ENCODE assay signal across 31 mouse cellular contexts in genomic region chr2:135828446-135828845, GRCm38 (mm10).
DNase-seq lines count a peak whose midpoint lies in the region; ATAC-seq and TF ChIP-seq lines count a peak whose summit lies in the region.
"Had no signal": no experiment of that assay in that cellular context is flagged by ENCODE, and none has a peak within 500 bp of the region (broad histone marks: within the 10 kb centered on the region; RNA-seq: fewer than 3 reads in every experiment).

No protein-coding gene starts in this region.

- no peaks in the 10 kb centered on the region for H3K27me3 ChIP-seq in embryonic facial prominence, embryonic 14.5 days (replicated peaks; ENCODE audit: control insufficient read depth, insufficient read depth, low read length)
- no peaks in the 10 kb centered on the region for H3K27me3 ChIP-seq in embryonic facial prominence, embryonic 10.5 days (replicated peaks; ENCODE audit: low read depth, poor library complexity, severe bottlenecking)
- no peaks in the 10 kb centered on the region for H3K27me3 ChIP-seq in lung, embryonic 14.5 days (ENCODE audit: insufficient read depth, low read length)
- H3K27me3 ChIP-seq in midbrain, embryonic 15.5 days (replicated peaks), result no peaks in the 10 kb centered on the region
- H3K27me3 ChIP-seq: embryonic facial prominence, embryonic 13.5 days; forebrain, embryonic 12.5 days; hindbrain, embryonic 13.5 days; limb, embryonic 15.5 days; liver, embryonic 13.5 days; neural tube, embryonic 15.5 days; Patski had no signal

- TF ChIP-seq CTCF in lung, embryonic 14.5 days (IDR thresholded peaks at IDR 0.05; ENCODE audit: low read depth), result no peak
- no peak for TF ChIP-seq CTCF in lung, adult 2 months (IDR thresholded peaks at IDR 0.05; ENCODE audit: insufficient read depth, low read length)

- H3K4me3 ChIP-seq in embryonic facial prominence, embryonic 14.5 days (ENCODE audit: low read depth, low read length), result no peak overlapping the region
- no peak overlapping the region for H3K4me3 ChIP-seq in embryonic facial prominence, embryonic 10.5 days
- H3K4me3 ChIP-seq in lung, embryonic 14.5 days (ENCODE audit: low read depth, low read length), result no peak overlapping the region
- H3K4me3 ChIP-seq in lung, adult 2 months (replicated peaks; ENCODE audit: extremely low read depth, low read depth, low read length), result no peak overlapping the region
- no peak overlapping the region for H3K4me3 ChIP-seq in midbrain, embryonic 15.5 days
- H3K4me3 ChIP-seq: embryonic facial prominence, embryonic 13.5 days; erythroblast, embryonic 14.5 days; forebrain, embryonic 12.5 days; hindbrain, embryonic 13.5 days; limb, embryonic 15.5 days; liver, embryonic 13.5 days; neural tube, embryonic 15.5 days had no signal

- no peak for TF ChIP-seq POLR2A in lung, adult 2 months (IDR thresholded peaks at IDR 0.05; ENCODE audit: borderline replicate concordance, extremely low read depth, low read depth, low read length)

- no peak overlapping the region for H3K9ac ChIP-seq in embryonic facial prominence, embryonic 14.5 days (ENCODE audit: low read depth, low read length)
- H3K9ac ChIP-seq in lung, embryonic 14.5 days, result no peak overlapping the region
- H3K9ac ChIP-seq in midbrain, embryonic 15.5 days, result no peak overlapping the region
- H3K9ac ChIP-seq: embryonic facial prominence, embryonic 13.5 days; forebrain, embryonic 12.5 days; hindbrain, embryonic 13.5 days; limb, embryonic 15.5 days; liver, embryonic 13.5 days; neural tube, embryonic 15.5 days had no signal

- no peak overlapping the region for H3K4me2 ChIP-seq in embryonic facial prominence, embryonic 14.5 days (ENCODE audit: low read depth, low read length)
- no peak overlapping the region for H3K4me2 ChIP-seq in lung, embryonic 14.5 days
- H3K4me2 ChIP-seq in midbrain, embryonic 15.5 days, result no peak overlapping the region
- H3K4me2 ChIP-seq: embryonic facial prominence, embryonic 13.5 days; forebrain, embryonic 12.5 days; heart, embryonic 11.5 days; hindbrain, embryonic 13.5 days; limb, embryonic 15.5 days; liver, embryonic 13.5 days; neural tube, embryonic 15.5 days had no signal

- no peaks in the 10 kb centered on the region; the same call in 1 of the 2 replicates for H3K4me1 ChIP-seq in embryonic facial prominence, embryonic 14.5 days (ENCODE audit: control insufficient read depth, insufficient read depth, low read length)
- H3K4me1 ChIP-seq in embryonic facial prominence, embryonic 10.5 days, result no peaks in the 10 kb centered on the region
- H3K4me1 ChIP-seq in lung, embryonic 14.5 days (ENCODE audit: insufficient read depth), result no peaks in the 10 kb centered on the region
- H3K4me1 ChIP-seq in lung, adult 2 months (ENCODE audit: control insufficient read depth, insufficient read depth, low read length), result peaks cover 3% of the 10 kb centered on the region; the same call in 1 of the 2 replicates
- no peaks in the 10 kb centered on the region for H3K4me1 ChIP-seq in midbrain, embryonic 15.5 days
- H3K4me1 ChIP-seq: embryonic facial prominence, embryonic 13.5 days; forebrain, embryonic 12.5 days; liver, embryonic 13.5 days had no signal

- 53% methylated on average over 2 of the region's 2 CpGs for WGBS in embryonic facial prominence, embryonic 14.5 days
- whole genome bisulfite sequencing in embryonic facial prominence, embryonic 10.5 days, result 82% methylated on average over 2 of the region's 2 CpGs
- 47% methylated on average over 2 of the region's 2 CpGs for whole genome bisulfite sequencing in lung, embryonic 14.5 days
- 40% methylated on average over 2 of the region's 2 CpGs for WGBS in lung, adult 2 months
- 68% methylated on average over 2 of the region's 2 CpGs for WGBS in midbrain, embryonic 15.5 days

- ATAC-seq in embryonic facial prominence, embryonic 14.5 days (ENCODE audit: low read depth), result no peak
- no peak for ATAC-seq in lung, embryonic 14.5 days (ENCODE audit: insufficient read depth)
- no peak for ATAC-seq in midbrain, embryonic 15.5 days (replicated peaks)
- ATAC-seq: intestine, embryonic 16.5 days; Patski had no signal

- no peaks in the 10 kb centered on the region for H3K9me3 ChIP-seq in embryonic facial prominence, embryonic 14.5 days (ENCODE audit: control insufficient read depth, low read length)
- H3K9me3 ChIP-seq in embryonic facial prominence, embryonic 10.5 days, result no peaks in the 10 kb centered on the region
- H3K9me3 ChIP-seq in lung, embryonic 14.5 days (ENCODE audit: low read depth, low read length), result no peaks in the 10 kb centered on the region
- H3K9me3 ChIP-seq in midbrain, embryonic 15.5 days, result no peaks in the 10 kb centered on the region
- H3K9me3 ChIP-seq: embryonic facial prominence, embryonic 13.5 days; forebrain, embryonic 12.5 days; hindbrain, embryonic 13.5 days; limb, embryonic 15.5 days; liver, embryonic 13.5 days; neural tube, embryonic 15.5 days had no signal

- no peaks in the 10 kb centered on the region for H3K36me3 ChIP-seq in embryonic facial prominence, embryonic 14.5 days (ENCODE audit: control insufficient read depth, insufficient read depth, low read length)
- H3K36me3 ChIP-seq in embryonic facial prominence, embryonic 10.5 days (replicated peaks), result no peaks in the 10 kb centered on the region
- H3K36me3 ChIP-seq in lung, embryonic 14.5 days (ENCODE audit: insufficient read depth), result no peaks in the 10 kb centered on the region
- no peaks in the 10 kb centered on the region for H3K36me3 ChIP-seq in midbrain, embryonic 15.5 days (replicated peaks)
- H3K36me3 ChIP-seq: embryonic facial prominence, embryonic 13.5 days; forebrain, embryonic 12.5 days; hindbrain, embryonic 13.5 days; limb, embryonic 15.5 days; liver, embryonic 13.5 days; neural tube, embryonic 15.5 days had no signal

- peak; percentile 41 for DNase-seq in embryonic facial prominence, embryonic 14.5 days (ENCODE audit: low spot score)
- no peak for DNase-seq in embryonic facial prominence, embryonic 10.5 days (ENCODE audit: low spot score)
- DNase-seq in lung, embryonic 14.5 days, result peak; percentile 33
- DNase-seq in lung, adult 2 months, result no peak
- peak; percentile 46 for DNase-seq in fat pad, adult 2 months (ENCODE audit: extremely low read depth, low read depth, low spot score)
- no peak for DNase-seq in adrenal gland, postnatal 10 days
- DNase-seq: adrenal gland, postnatal 36 days; cerebellum, adult 9-10 months; embryo, embryonic 11 days; gastrocnemius, postnatal 25 days; heart, postnatal 36 days; kidney, adult 8-10 months; kidney, postnatal 4 days; liver, embryonic 13.5 days; lung, adult 18-20 months; midbrain, embryonic 14.5 days; retina, postnatal 1 day; right cerebral cortex, postnatal 14 days; thymus, postnatal 14 days had no signal

- no peak overlapping the region for H3K27ac ChIP-seq in embryonic facial prominence, embryonic 14.5 days (replicated peaks; ENCODE audit: low read depth, low read length)
- no peak overlapping the region for H3K27ac ChIP-seq in embryonic facial prominence, embryonic 10.5 days (replicated peaks)
- H3K27ac ChIP-seq in lung, embryonic 14.5 days (ENCODE audit: low read depth), result no peak overlapping the region
- no peak overlapping the region for H3K27ac ChIP-seq in midbrain, embryonic 15.5 days
- H3K27ac ChIP-seq: embryonic facial prominence, embryonic 13.5 days; forebrain, embryonic 12.5 days; hindbrain, embryonic 13.5 days; kidney, postnatal 0 days; limb, embryonic 15.5 days; liver, embryonic 13.5 days; macrophage; neural tube, embryonic 15.5 days had no signal

Comparison
In these comparisons a context has a peak if more than half of its experiments do, and no peak if none do; other contexts are left out.
1. DNase-seq: peak in embryonic facial prominence, embryonic 14.5 days (single experiment), lung, embryonic 14.5 days (single experiment) and fat pad, adult 2 months (single experiment); none in embryonic facial prominence, embryonic 10.5 days (single experiment), lung, adult 2 months (single experiment) and adrenal gland, postnatal 10 days (single experiment).